Mouse (Mus musculus) hindlimb bud, embryonic 11.5 days (tissue): ENCODE results near the gene Hk2.
A peak's percentile ranks its signal among the peaks of the same experiment; 100 is the strongest.

Experiments used
- DNase-seq: peaks from one replicate; pipeline ENCODE4 v3.0.0-alpha.2; 2012; ENCODE audit warnings: low read depth, low spot score; ENCODE audit errors: extremely low spot score

Hk2 gene

GRCm38 (mm10) chr6:82744553-82744952, 29.7 kb downstream of the Hk2 start:
- DNase-seq = no peak

- DNase-seq = no peak
Observed at GRCm38 (mm10) chr6:82741518-82741880, 32.8 kb downstream of the Hk2 start.

- no peak for DNase-seq
Observed at GRCm38 (mm10) chr6:82740868-82741517, 33.3 kb downstream of the Hk2 start.

- peak; percentile 37 for DNase-seq
Observed at GRCm38 (mm10) chr6:82740269-82740668, 34.0 kb downstream of the Hk2 start.

- no peak for DNase-seq
Observed at GRCm38 (mm10) chr6:82737634-82738540, 36.4 kb downstream of the Hk2 start.

GRCm38 (mm10) chr6:82736626-82737600, 37.3 kb downstream of the Hk2 start:
- no peak for DNase-seq

- DNase-seq = no peak
Observed at GRCm38 (mm10) chr6:82735347-82735746, 38.9 kb downstream of the Hk2 start.

GRCm38 (mm10) chr6:82728635-82729034, 45.6 kb downstream of the Hk2 start:
- no peak for DNase-seq

GRCm38 (mm10) chr6:82727206-82727605, 47.0 kb downstream of the Hk2 start:
- no peak for DNase-seq

- DNase-seq = no peak
Observed at GRCm38 (mm10) chr6:82723321-82723720, 50.9 kb downstream of the Hk2 start.

GRCm38 (mm10) chr6:82716126-82716525, 58.1 kb downstream of the Hk2 start:
- no peak for DNase-seq

- DNase-seq = no peak
Observed at GRCm38 (mm10) chr6:82715653-82716052, 58.6 kb downstream of the Hk2 start.

- DNase-seq = no peak
Observed at GRCm38 (mm10) chr6:82715253-82715652, 59.0 kb downstream of the Hk2 start.

- DNase-seq = no peak
Observed at GRCm38 (mm10) chr6:82714841-82715240, 59.4 kb downstream of the Hk2 start.

- DNase-seq = peak; percentile 58
Observed at GRCm38 (mm10) chr6:82714243-82714642, 60.0 kb downstream of the Hk2 start.

GRCm38 (mm10) chr6:82707742-82708141, 66.5 kb downstream of the Hk2 start:
- no peak for DNase-seq

- no peak for DNase-seq
Observed at GRCm38 (mm10) chr6:82707241-82707640, 67.0 kb downstream of the Hk2 start.

- no peak for DNase-seq
Observed at GRCm38 (mm10) chr6:82705221-82705620, 69.0 kb downstream of the Hk2 start, which contains the start of gene Pole4. TSS of gene Pole4 (minus strand) at chr6:82705365.

- no peak for DNase-seq
Observed at GRCm38 (mm10) chr6:82703710-82704109, 70.5 kb downstream of the Hk2 start.

- DNase-seq = peak; percentile 42
Observed at GRCm38 (mm10) chr6:82702593-82703017, 71.6 kb downstream of the Hk2 start.

GRCm38 (mm10) chr6:82701296-82701695, 73.0 kb downstream of the Hk2 start:
- DNase-seq = no peak
